Mouse (Mus musculus): ENCODE results near the gene Gm8247.
"Not testable (repeated sequence)": the region's sequence is repeated elsewhere in the genome, so short reads cannot be mapped to it uniquely, and the experiment has no call there.

The Gm8247 gene

DNA sequence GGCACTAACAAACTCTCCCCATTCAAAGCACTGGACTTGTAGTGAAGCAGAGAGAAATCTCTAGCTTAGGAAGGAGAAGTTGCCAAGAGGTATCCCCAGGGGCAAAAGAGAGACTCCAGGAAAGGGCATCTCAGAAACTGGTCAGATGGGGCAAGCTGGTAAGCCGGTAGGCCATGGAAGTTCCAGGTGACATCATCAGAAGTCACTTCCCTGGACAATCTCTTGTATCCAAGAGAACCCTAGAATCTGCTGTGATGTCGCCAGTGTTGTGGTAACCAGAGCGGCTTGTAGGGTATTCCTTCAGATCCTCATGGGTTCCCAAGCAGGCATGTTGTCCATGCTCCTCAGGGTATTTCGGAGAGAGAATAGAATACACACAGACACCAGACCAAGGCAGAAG lies at the start of gene Gm8247:
Gene Gm8247 (plus strand): TSS at position 301 of the 400 bp plus-strand sequence.
- DNase-seq (ENCODE audit: low spot score in 2 of 2) = not testable (repeated sequence)

GRCm38 (mm10) chr14:44547961-44548360 lies 35.0 kb upstream of the Gm8247 start:
- DNase-seq (ENCODE audit: low spot score in 2 of 2) = not testable (repeated sequence)

DNA sequence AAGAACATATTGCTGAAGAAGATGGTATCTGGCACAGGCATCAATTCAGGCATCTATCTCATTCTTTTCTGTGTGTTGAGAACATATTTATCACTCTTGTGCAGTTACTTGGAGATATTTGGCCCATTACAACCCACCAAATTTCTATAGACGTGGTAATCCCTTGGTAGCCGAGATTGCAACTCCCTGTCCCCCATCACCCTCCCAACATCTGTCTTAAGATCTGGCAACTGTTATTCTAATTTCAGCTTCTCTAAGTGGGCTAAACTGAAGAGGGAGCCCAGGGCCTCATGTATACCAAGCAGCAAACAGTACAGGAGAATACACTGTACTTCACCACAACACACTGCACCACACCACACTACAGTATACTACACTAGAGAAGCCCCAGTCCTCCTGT lies 8.8 kb downstream of the Gm8247 start:
- not testable (repeated sequence) for DNase-seq (ENCODE audit: low spot score in 2 of 2)

GRCm38 (mm10) chr14:44627737-44628136 lies 44.8 kb downstream of the Gm8247 start, which contains the start of gene Gm5624:
Gene Gm5624, minus strand, starts transcription at chr14:44627938.
- not testable (repeated sequence) for DNase-seq (ENCODE audit: low spot score in 2 of 2)
